ENCODE assay signal across 18 mouse cellular contexts in genomic region chr3:109480625-109481024, GRCm38 (mm10).
A peak's percentile ranks its signal among the peaks of the same experiment; 100 is the strongest.
DNase-seq lines count a peak whose midpoint lies in the region; ATAC-seq and TF ChIP-seq lines count a peak whose summit lies in the region.
"Had no signal": no experiment of that assay in that cellular context is flagged by ENCODE, and none has a peak within 500 bp of the region (broad histone marks: within the 10 kb centered on the region; RNA-seq: fewer than 3 reads in every experiment).

No protein-coding gene starts in this region.

- no peak for TF ChIP-seq CTCF in bone marrow macrophage, adult 2 months (IDR thresholded peaks at IDR 0.05; ENCODE audit: low read depth, low read length)

- TF ChIP-seq POLR2A in bone marrow macrophage, adult 2 months (IDR thresholded peaks at IDR 0.05; ENCODE audit: borderline replicate concordance, low read depth, low read length) = no peak

- 68% methylated on average over 2 of the region's 2 CpGs for WGBS in kidney, embryonic 14.5 days
- WGBS in macrophage (ENCODE audit: missing documents) = 54% methylated on average over 2 of the region's 2 CpGs

- H3K36me3 ChIP-seq in kidney, embryonic 14.5 days (ENCODE audit: control insufficient read depth, insufficient read depth, low read length) = no peaks in the 10 kb centered on the region
- no peaks in the 10 kb centered on the region for H3K36me3 ChIP-seq in macrophage (ENCODE audit: inconsistent target)
- H3K36me3 ChIP-seq: limb, embryonic 13.5 days; midbrain, embryonic 12.5 days; neural tube, embryonic 13.5 days had no signal

- no peak overlapping the region for H3K27ac ChIP-seq in kidney, embryonic 14.5 days (ENCODE audit: low read depth, low read length)
- H3K27ac ChIP-seq in bone marrow macrophage, adult 2 months (ENCODE audit: insufficient read depth, low read depth, low read length) = peak overlapping the region; percentile 44
- H3K27ac ChIP-seq in macrophage = peak overlapping the region; percentile 45
- H3K27ac ChIP-seq: limb, embryonic 13.5 days; midbrain, embryonic 12.5 days; neural tube, embryonic 13.5 days had no signal

- no peak overlapping the region for H3K4me2 ChIP-seq in kidney, embryonic 14.5 days (replicated peaks; ENCODE audit: low read depth, low read length)
- H3K4me2 ChIP-seq: limb, embryonic 13.5 days; midbrain, embryonic 12.5 days; neural tube, embryonic 13.5 days had no signal

- H3K4me3 ChIP-seq in kidney, embryonic 14.5 days (ENCODE audit: low read length) = no peak overlapping the region
- H3K4me3 ChIP-seq in bone marrow macrophage, adult 2 months (ENCODE audit: insufficient read depth, low read length) = no peak overlapping the region
- H3K4me3 ChIP-seq in macrophage (ENCODE audit: inconsistent target) = no peak overlapping the region
- H3K4me3 ChIP-seq: limb, embryonic 13.5 days; midbrain, embryonic 12.5 days; neural tube, embryonic 13.5 days had no signal

- no peaks in the 10 kb centered on the region for H3K4me1 ChIP-seq in kidney, embryonic 14.5 days (ENCODE audit: control insufficient read depth, insufficient read depth, low read length)
- H3K4me1 ChIP-seq in bone marrow macrophage, adult 2 months (ENCODE audit: control insufficient read depth, insufficient read depth, low read length) = peaks cover 52% of the 10 kb centered on the region
- H3K4me1 ChIP-seq: limb, embryonic 13.5 days; midbrain, embryonic 12.5 days had no signal

- H3K79me2 ChIP-seq in macrophage (ENCODE audit: inconsistent target) = peaks cover 88% of the 10 kb centered on the region

- no peak for ATAC-seq in kidney, embryonic 14.5 days (ENCODE audit: low FRiP score, low TSS enrichment)
- peak; percentile 42 for ATAC-seq in granulocyte monocyte progenitor cell, adult 5-6 weeks (replicated peaks; ENCODE audit: poor library complexity, severe bottlenecking)
- ATAC-seq: forebrain, embryonic 16.5 days; liver, postnatal 0 days had no signal

- no peak overlapping the region for H3K9ac ChIP-seq in kidney, embryonic 14.5 days (ENCODE audit: low read depth, low read length)
- H3K9ac ChIP-seq: limb, embryonic 13.5 days; liver, postnatal 0 days; midbrain, embryonic 12.5 days; neural tube, embryonic 13.5 days had no signal

- no peaks in the 10 kb centered on the region for H3K27me3 ChIP-seq in kidney, embryonic 14.5 days (ENCODE audit: control insufficient read depth, insufficient read depth, low read length)
- H3K27me3 ChIP-seq: limb, embryonic 13.5 days; midbrain, embryonic 12.5 days; neural tube, embryonic 13.5 days had no signal

- DNase-seq in kidney, postnatal 10 days = peak; percentile 35
- no peak for DNase-seq in adrenal gland, adult 2 months
- DNase-seq in ovary, adult 18-20 months (ENCODE audit: low spot score) = no peak
- DNase-seq: adrenal gland, postnatal 10 days; cerebellum, adult 11-12 months; cerebellum, postnatal 25 days; embryo, embryonic 11 days; gastrocnemius, postnatal 25 days; liver, postnatal 0 days; thymus, postnatal 25 days had no signal

- H3K9me3 ChIP-seq in kidney, embryonic 14.5 days (ENCODE audit: control insufficient read depth, low read length) = no peaks in the 10 kb centered on the region
- H3K9me3 ChIP-seq: limb, embryonic 13.5 days; midbrain, embryonic 12.5 days; neural tube, embryonic 13.5 days had no signal
